Comparison of ENCODE assay signal across 9 mouse cellular contexts in genomic region chr1:180481956-180482355, GRCm38 (mm10). TPM values are rescaled to one million over a fixed set of nuclear protein-coding genes. Genes with fewer than 3 reads are reported as not detected.
DNase-seq lines count a peak whose midpoint lies in the region; ATAC-seq and TF ChIP-seq lines count a peak whose summit lies in the region.
"Had no signal": no experiment of that assay in that cellular context is flagged by ENCODE, and none has a peak within 500 bp of the region (broad histone marks: within the 10 kb centered on the region; RNA-seq: fewer than 3 reads in every experiment).

No protein-coding gene starts in this region.

- H3K4me1 ChIP-seq in heart, embryonic 15.5 days (replicated peaks) = peaks cover 25% of the 10 kb centered on the region
- H3K4me1 ChIP-seq in hindbrain, embryonic 13.5 days (replicated peaks) = peaks cover 31% of the 10 kb centered on the region
- H3K4me1 ChIP-seq in midbrain, postnatal 0 days (ENCODE audit: insufficient read depth, low read length) = 0 out of 2 replicates have a peak, but pooled peaks cover 2% of the 10 kb centered on the region
- peaks cover 12% of the 10 kb centered on the region; the same call in 1 of the 2 replicates for H3K4me1 ChIP-seq in liver, embryonic 12.5 days

- 25% methylated on average over 10 of the region's 10 CpGs for WGBS in heart, embryonic 15.5 days
- 5% methylated on average over 10 of the region's 10 CpGs for WGBS in hindbrain, embryonic 13.5 days
- WGBS in midbrain, postnatal 0 days = 11% methylated on average over 10 of the region's 10 CpGs
- 37% methylated on average over 10 of the region's 10 CpGs for WGBS in liver, embryonic 12.5 days (ENCODE audit: insufficient replicate concordance)

- no peak for ATAC-seq in heart, embryonic 15.5 days (replicated peaks; ENCODE audit: insufficient number of reproducible peaks, insufficient read depth, low FRiP score, low read depth)
- no peak for ATAC-seq in hindbrain, embryonic 13.5 days (ENCODE audit: low FRiP score)
- ATAC-seq in midbrain, postnatal 0 days (ENCODE audit: low FRiP score) = 0 out of 2 replicates have a peak, but pooled peaks have one; percentile 36
- no peak for ATAC-seq in liver, embryonic 12.5 days

- H3K36me3 ChIP-seq in heart, embryonic 15.5 days = no peaks in the 10 kb centered on the region
- H3K36me3 ChIP-seq in hindbrain, embryonic 13.5 days = no peaks in the 10 kb centered on the region
- no peaks in the 10 kb centered on the region for H3K36me3 ChIP-seq in midbrain, postnatal 0 days (ENCODE audit: insufficient read depth, low read length)
- H3K36me3 ChIP-seq in liver, embryonic 12.5 days = no peaks in the 10 kb centered on the region

- H3K9me3 ChIP-seq in heart, embryonic 15.5 days (replicated peaks) = no peaks in the 10 kb centered on the region
- no peaks in the 10 kb centered on the region for H3K9me3 ChIP-seq in hindbrain, embryonic 13.5 days
- no peaks in the 10 kb centered on the region for H3K9me3 ChIP-seq in midbrain, postnatal 0 days (ENCODE audit: low read length)
- no peaks in the 10 kb centered on the region for H3K9me3 ChIP-seq in liver, embryonic 12.5 days (replicated peaks)

- peak overlapping the region; percentile 68 for H3K4me2 ChIP-seq in heart, embryonic 15.5 days
- peak overlapping the region; percentile 78 for H3K4me2 ChIP-seq in hindbrain, embryonic 13.5 days
- H3K4me2 ChIP-seq in midbrain, postnatal 0 days (ENCODE audit: low read depth, low read length, poor library complexity, severe bottlenecking) = peak overlapping the region; percentile 80
- no peak overlapping the region for H3K4me2 ChIP-seq in liver, embryonic 12.5 days

- DNase-seq in heart, postnatal 25 days (ENCODE audit: low spot score) = no peak
- peak; percentile 50 for DNase-seq in embryo, embryonic 11 days
- peak; percentile 36 for DNase-seq in midbrain, postnatal 0 days (ENCODE audit: low spot score)
- DNase-seq in adrenal gland, postnatal 14 days = no peak
- no peak for DNase-seq in gastrocnemius, postnatal 14 days

- intact Hi-C loops in heart, postnatal 25 days (cut with DNase I) = loop anchor here (5.0 kb wide), 1 partner anchor 220 kb away; the partner anchor contains the start of gene Psen2
- intact Hi-C loops in gastrocnemius, postnatal 14 days (cut with DNase I; ENCODE audit: low total_unique reads) = no loop called here

- peaks cover 94% of the 10 kb centered on the region for H3K27me3 ChIP-seq in heart, embryonic 15.5 days
- H3K27me3 ChIP-seq in hindbrain, embryonic 13.5 days = peaks cover 49% of the 10 kb centered on the region
- peaks cover 13% of the 10 kb centered on the region; the same call in 1 of the 2 replicates for H3K27me3 ChIP-seq in midbrain, postnatal 0 days (ENCODE audit: insufficient read depth, low read length)
- H3K27me3 ChIP-seq in liver, embryonic 12.5 days (replicated peaks) = peaks cover 79% of the 10 kb centered on the region

- 0 out of 2 replicates have a peak overlapping the region, but pooled peaks have one; percentile 45 for H3K4me3 ChIP-seq in heart, embryonic 15.5 days
- no peak overlapping the region for H3K4me3 ChIP-seq in hindbrain, embryonic 13.5 days
- peak overlapping the region; percentile 54; the same call in 1 of the 2 replicates for H3K4me3 ChIP-seq in midbrain, postnatal 0 days (ENCODE audit: low read depth, low read length)
- H3K4me3 ChIP-seq in liver, embryonic 12.5 days = no peak overlapping the region

- H3K9ac ChIP-seq in heart, embryonic 15.5 days = no peak overlapping the region
- H3K9ac ChIP-seq in hindbrain, embryonic 13.5 days = no peak overlapping the region
- no peak overlapping the region for H3K9ac ChIP-seq in midbrain, postnatal 0 days (replicated peaks; ENCODE audit: low read length, poor library complexity, severe bottlenecking)
- no peak overlapping the region for H3K9ac ChIP-seq in liver, embryonic 12.5 days
- H3K9ac ChIP-seq: liver, embryonic 14.5 days had no signal

- TF ChIP-seq CTCF in midbrain, postnatal 0 days (IDR thresholded peaks at IDR 0.05) = peak; percentile 56

- H3K27ac ChIP-seq in heart, embryonic 15.5 days = no peak overlapping the region
- no peak overlapping the region for H3K27ac ChIP-seq in hindbrain, embryonic 13.5 days
- H3K27ac ChIP-seq in midbrain, postnatal 0 days (ENCODE audit: low read depth, low read length) = no peak overlapping the region
- no peak overlapping the region for H3K27ac ChIP-seq in liver, embryonic 12.5 days
- H3K27ac ChIP-seq: liver, embryonic 14.5 days had no signal

RNA-seq across cellular contexts. Expression of gene Stum, which starts 1.3 kb away (rescaled TPM):
- 0.85 and 0.86 TPM in 2 replicates for polyA plus RNA-seq in heart, embryonic 15.5 days (2015; fragmentation: Nextera tagmentation; extraction: Ambion mirVana)
- total RNA-seq in heart, postnatal 25 days (2021) = 1 to 10 TPM; 1.1 to 1.2 TPM
- 4.3 and 5.1 TPM in 2 replicates for polyA plus RNA-seq in hindbrain, embryonic 13.5 days (2015; fragmentation: Nextera tagmentation; extraction: Ambion mirVana)
- total RNA-seq in midbrain, postnatal 0 days (2014; rRNA removed) = 86.7 and 93.5 TPM in 2 replicates
- 17.8 and 18.1 TPM in 2 replicates for polyA plus RNA-seq in midbrain, postnatal 0 days (2015; fragmentation: Nextera tagmentation; extraction: Ambion mirVana)
- 0.33 and 1.6 TPM in 2 replicates for total RNA-seq in adrenal gland, postnatal 14 days (2021)
- 0.07 and 0.28 TPM in 2 replicates for polyA plus RNA-seq in liver, embryonic 12.5 days (2016; fragmentation: Nextera tagmentation; extraction: Ambion mirVana)
- 1 to 10 TPM; 1.2 TPM for total RNA-seq in gastrocnemius, postnatal 14 days (2021)

Comparison
In these comparisons a context has a peak if more than half of its experiments do, and no peak if none do; other contexts are left out.
1. H3K4me3 ChIP-seq: peak in heart, embryonic 15.5 days (single experiment) and midbrain, postnatal 0 days (single experiment); none in hindbrain, embryonic 13.5 days (single experiment) and liver, embryonic 12.5 days (single experiment).
2. DNase-seq: peak in embryo, embryonic 11 days (single experiment) and midbrain, postnatal 0 days (single experiment); none in heart, postnatal 25 days (single experiment), adrenal gland, postnatal 14 days (single experiment) and gastrocnemius, postnatal 14 days (single experiment).
3. RNA of gene Stum, which starts 1.3 kb away (total RNA-seq): 86.7 to 93.5 TPM in midbrain, postnatal 0 days; 1.1 to 1.2 TPM in heart, postnatal 25 days, 1.2 TPM in gastrocnemius, postnatal 14 days and 0.33 to 1.6 TPM in adrenal gland, postnatal 14 days; every median in the first group is over 10 times any median in the second.